Mouse (Mus musculus): ENCODE data around the gene Slc44a3.

The Slc44a3 gene

GRCm38 (mm10) chr3:121460473-121461193 is 71.6 kb downstream of the Slc44a3 start:
- DNase-seq (ENCODE audit: low spot score), result no peak

- DNase-seq (ENCODE audit: low spot score), result peak; percentile 47
Observed at GRCm38 (mm10) chr3:121458545-121459492, 73.4 kb downstream of the Slc44a3 start.

GRCm38 (mm10) chr3:121451404-121451803 is 80.8 kb downstream of the Slc44a3 start:
- DNase-seq (ENCODE audit: low spot score), result no peak

GRCm38 (mm10) chr3:121449527-121449926 is 82.7 kb downstream of the Slc44a3 start:
- DNase-seq (ENCODE audit: low spot score), result no peak

- peak; percentile 64 for DNase-seq (ENCODE audit: low spot score)
Observed at GRCm38 (mm10) chr3:121448606-121449005, 83.6 kb downstream of the Slc44a3 start.

- no peak for DNase-seq (ENCODE audit: low spot score)
Observed at GRCm38 (mm10) chr3:121448029-121448468, 84.2 kb downstream of the Slc44a3 start.

- DNase-seq (ENCODE audit: low spot score), result no peak
Observed at GRCm38 (mm10) chr3:121446454-121446853, 85.8 kb downstream of the Slc44a3 start.

GRCm38 (mm10) chr3:121444414-121444813 is 87.8 kb downstream of the Slc44a3 start:
- DNase-seq (ENCODE audit: low spot score), result no peak

GRCm38 (mm10) chr3:121443861-121444271 is 88.3 kb downstream of the Slc44a3 start:
- DNase-seq (ENCODE audit: low spot score), result peak; percentile 63

GRCm38 (mm10) chr3:121442288-121442687 is 89.9 kb downstream of the Slc44a3 start:
- DNase-seq (ENCODE audit: low spot score), result no peak

- no peak for DNase-seq (ENCODE audit: low spot score)
Observed at GRCm38 (mm10) chr3:121441504-121441903, 90.7 kb downstream of the Slc44a3 start.

- DNase-seq (ENCODE audit: low spot score), result no peak
Observed at GRCm38 (mm10) chr3:121439623-121440161, 92.5 kb downstream of the Slc44a3 start.

GRCm38 (mm10) chr3:121437996-121438395 is 94.2 kb downstream of the Slc44a3 start:
- DNase-seq (ENCODE audit: low spot score), result no peak

- DNase-seq (ENCODE audit: low spot score), result no peak
Observed at GRCm38 (mm10) chr3:121437070-121437469, 95.1 kb downstream of the Slc44a3 start.

GRCm38 (mm10) chr3:121435296-121435695 is 96.9 kb downstream of the Slc44a3 start:
- no peak for DNase-seq (ENCODE audit: low spot score)

GRCm38 (mm10) chr3:121433968-121434533 is 98.2 kb downstream of the Slc44a3 start:
- no peak for DNase-seq (ENCODE audit: low spot score)

GRCm38 (mm10) chr3:121433359-121433758 is 98.8 kb downstream of the Slc44a3 start:
- DNase-seq (ENCODE audit: low spot score), result no peak

GRCm38 (mm10) chr3:121430289-121430936 is 101.8 kb downstream of the Slc44a3 start:
- DNase-seq (ENCODE audit: low spot score), result no peak

- no peak for DNase-seq (ENCODE audit: low spot score)
Observed at GRCm38 (mm10) chr3:121429469-121429868, 102.7 kb downstream of the Slc44a3 start.

GRCm38 (mm10) chr3:121428696-121429259 is 103.4 kb downstream of the Slc44a3 start:
- no peak for DNase-seq (ENCODE audit: low spot score)

GRCm38 (mm10) chr3:121428230-121428629 is 104.0 kb downstream of the Slc44a3 start:
- no peak for DNase-seq (ENCODE audit: low spot score)

All from MN1 (cell line).